Mouse (Mus musculus) urinary bladder, postnatal 36 days (tissue): ENCODE measurements at regions not wholly inside any gene's neighbourhood (a gene's known extent, or its start where the extent isn't known, plus 50 kb on each side); places are given as distances from the start of the nearest gene placed in this dataset.

ENCODE experiments used
- DNase-seq, 2 experiments: peaks; one replicate each; pipeline ENCODE4 v3.0.0; 2022; ENCODE audit warnings: low spot score in 2 of 2, mixed read lengths in 1 of 2

DNA sequence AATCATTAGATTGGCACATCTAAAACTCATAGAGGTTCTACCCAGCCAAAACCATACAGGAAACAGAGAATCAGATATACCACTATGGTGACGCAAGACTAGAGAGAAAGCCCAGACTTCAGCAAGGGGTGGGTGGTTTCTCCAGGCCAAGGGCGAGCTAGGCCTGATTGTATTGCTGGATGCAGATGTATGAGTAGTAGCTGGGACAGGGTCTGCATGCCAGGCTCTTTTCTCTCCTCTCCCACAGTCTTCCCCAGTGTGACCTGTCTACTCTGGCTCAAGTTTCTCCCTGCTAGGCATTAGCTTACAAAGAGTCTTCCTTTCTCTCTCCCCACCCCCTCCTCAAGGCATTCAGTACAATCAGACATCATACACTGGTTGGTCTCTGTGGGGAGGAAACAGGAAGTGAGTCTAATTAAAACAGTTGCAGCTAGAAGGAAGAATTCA, 181.8 kb upstream of the Sesn3 start:
- no peak for DNase-seq

DNA sequence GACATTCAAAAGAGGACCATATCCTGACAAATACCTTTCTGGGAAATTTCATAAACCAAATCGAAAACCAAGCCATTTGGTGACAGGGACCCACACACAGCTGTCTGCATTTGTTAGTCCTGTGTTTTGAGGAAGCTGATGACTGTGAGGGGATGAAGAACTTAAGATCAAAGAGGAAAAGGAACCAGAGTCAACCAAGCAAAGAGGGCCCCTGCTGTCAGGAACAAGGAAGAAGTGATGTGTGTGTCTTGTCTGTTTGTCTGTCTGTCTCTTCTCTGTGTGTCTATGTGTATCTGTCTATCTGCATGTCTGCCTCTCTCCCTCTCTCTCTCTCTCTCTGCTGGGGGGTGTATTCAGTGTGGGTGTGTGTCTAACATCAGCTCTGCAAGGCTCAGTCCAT, 171.3 kb upstream of the Sesn3 start:
- DNase-seq = no peak

DNA sequence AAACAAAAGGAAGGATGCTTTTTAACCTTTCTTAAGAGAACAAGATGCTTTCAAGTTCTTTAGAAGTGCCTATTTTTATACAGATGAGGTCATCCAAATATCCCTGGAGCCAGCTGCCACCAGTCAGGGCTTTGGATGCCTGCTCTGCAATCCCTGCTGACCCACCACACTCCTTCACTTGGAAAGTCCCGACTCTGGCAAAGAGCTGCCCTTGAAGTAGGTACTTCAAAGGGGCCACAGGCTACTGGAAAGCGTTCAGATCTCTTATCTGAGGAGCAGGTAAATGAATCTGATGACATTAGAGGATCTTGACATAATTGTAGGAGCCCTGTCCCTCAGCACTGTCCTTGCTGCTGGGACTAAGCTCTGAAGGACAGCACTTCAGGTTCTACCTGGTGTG, 169.9 kb upstream of the Sesn3 start:
- no peak for DNase-seq

DNA sequence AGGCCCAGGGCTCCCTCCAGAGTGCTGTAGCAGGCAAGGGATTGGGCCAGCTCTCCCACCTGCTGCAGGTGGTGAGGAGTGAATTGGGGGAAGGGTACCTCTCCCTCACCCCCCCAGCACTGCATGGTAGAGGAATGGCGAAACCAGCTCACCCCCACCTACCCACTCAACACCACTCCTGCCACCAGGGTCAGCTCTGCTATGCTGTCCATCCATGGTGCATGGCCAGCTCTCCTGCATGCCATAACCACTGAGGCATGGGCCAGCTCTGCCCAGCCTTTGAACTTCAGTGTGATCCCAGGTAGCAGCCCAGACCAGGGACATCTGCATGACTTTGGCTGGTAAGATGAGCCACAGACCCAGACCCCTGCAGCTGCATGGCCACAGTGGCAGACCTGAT, 168.5 kb upstream of the Sesn3 start:
- DNase-seq = no peak

DNA sequence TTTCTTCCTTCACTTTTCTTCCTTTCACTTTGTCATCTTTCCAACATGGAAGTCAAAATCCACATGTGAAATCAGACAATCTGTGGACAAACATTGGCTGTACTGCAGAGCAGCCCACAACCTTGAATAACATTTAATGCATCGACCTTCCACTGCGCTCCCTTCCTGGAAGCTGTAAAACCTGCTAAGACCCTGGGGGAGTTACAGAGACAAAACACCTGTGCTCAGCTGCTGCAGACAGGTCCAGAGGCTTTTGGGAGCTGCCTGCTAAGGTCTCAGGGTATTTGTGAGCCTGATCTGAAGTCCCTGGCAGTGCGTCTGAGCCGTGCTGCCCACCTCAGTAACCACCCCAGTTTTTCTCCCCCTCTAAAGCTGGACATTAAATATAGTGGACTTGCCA, 166.1 kb upstream of the Sesn3 start:
- no peak for DNase-seq

DNA sequence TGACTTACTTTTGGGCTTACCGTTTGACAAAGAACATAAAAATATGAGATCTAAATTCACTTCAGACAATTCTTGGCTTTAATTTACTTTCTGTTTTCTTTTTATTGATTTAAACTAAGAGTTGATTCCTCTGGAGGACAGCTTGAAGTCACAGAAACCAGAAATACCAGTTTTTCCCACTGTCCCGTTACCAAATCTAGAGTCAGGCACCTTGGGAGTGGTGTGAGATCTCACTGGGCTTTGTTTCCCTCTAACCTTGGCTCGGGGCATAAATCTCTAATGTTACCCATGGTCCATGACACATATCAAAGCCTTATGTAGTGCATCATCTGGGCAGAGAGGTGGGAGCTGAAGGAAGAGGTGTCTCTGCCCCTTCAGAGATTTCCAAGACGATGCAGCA, 165.4 kb upstream of the Sesn3 start:
- no peak for DNase-seq

DNA sequence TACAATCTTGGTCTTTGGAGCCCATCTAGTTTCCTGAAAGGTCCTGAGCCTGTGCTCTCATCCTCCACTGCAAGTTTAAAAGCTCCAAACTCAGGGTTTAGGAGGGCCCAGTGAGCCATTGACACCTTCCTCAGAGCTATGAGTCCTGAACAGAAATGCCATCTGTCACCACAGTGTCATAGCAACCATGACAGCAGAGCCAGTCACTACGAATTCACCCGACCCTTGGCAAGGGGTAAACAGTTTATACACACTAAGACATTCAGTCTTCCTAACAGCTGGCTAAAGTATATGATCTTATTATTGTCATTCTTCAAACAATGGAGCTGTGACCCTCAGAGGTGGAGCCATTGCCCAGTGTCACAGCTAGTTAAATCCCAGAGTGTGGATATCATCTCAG, 163.2 kb upstream of the Sesn3 start:
- DNase-seq = no peak

DNA sequence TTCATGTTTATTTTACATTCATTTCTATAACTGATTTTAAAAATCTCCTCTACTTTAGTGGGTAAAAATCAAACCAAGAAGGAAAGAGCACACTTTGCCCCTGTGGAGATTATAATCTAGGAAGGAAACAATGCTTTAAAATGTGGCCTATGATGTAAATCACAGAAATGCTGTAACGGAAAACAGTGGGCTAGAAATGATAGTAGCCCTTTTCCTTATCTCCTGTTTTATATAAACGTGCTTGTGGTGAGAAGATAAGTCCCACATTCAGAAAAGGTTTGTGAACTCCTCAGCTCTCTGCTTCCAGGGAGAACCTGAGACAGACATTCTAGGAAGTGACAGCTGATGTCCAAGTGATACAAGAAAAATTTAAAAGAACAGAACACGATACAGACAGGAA, 159.3 kb upstream of the Sesn3 start:
- no peak for DNase-seq

DNA sequence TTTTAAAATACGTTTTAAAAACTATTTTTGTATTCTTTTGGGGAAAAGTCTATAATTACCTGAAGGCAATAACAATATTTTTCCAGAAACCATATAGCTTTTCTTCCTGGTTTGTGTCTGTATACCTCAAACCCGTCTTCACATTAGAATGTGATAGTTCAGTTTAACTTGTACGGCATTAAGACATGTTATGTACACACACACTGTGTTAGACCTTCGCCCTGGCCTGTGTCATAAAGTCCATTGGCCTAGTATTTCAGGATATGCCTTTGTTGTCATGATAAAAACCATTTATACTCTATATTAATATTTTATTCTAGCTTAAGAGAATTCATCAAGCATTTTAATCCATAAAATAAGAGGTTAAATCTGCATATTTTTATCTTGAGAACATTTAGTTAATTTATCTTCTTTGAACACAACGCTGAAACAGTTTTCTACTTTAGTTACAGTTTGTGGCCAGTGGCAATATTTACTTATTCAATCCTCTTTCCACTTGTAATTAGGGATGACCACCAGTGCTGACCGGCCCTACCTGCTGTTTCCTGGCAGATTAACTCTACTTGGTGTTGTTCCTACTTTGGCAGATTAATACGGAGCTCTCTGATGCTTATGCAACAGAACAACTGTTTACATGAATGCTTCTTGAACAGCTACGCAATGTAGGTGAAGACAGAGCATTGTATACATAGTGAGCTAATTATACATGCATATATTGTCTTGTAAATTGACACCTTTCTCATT, 158.6 kb upstream of the Sesn3 start:
- no peak for DNase-seq

DNA sequence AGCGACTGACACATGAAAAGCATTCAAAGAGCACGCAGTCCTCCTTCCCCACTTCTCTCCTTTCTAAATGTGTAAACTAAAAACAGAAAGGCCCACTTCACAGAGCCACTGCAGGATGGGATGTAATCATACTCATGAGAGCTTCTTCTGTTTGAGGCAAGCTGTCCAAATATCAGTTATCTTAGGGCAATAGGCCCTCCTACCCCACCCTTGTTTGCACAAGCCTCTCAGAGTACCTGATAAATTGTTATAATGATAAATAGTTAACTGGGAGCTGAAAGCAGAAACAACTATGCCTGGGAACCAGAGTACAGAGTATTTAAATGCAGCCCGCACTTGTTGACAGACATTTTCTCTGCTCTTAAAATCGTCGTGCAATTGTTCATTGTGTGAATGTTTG, 141.5 kb upstream of the Sesn3 start:
- no peak for DNase-seq

DNA sequence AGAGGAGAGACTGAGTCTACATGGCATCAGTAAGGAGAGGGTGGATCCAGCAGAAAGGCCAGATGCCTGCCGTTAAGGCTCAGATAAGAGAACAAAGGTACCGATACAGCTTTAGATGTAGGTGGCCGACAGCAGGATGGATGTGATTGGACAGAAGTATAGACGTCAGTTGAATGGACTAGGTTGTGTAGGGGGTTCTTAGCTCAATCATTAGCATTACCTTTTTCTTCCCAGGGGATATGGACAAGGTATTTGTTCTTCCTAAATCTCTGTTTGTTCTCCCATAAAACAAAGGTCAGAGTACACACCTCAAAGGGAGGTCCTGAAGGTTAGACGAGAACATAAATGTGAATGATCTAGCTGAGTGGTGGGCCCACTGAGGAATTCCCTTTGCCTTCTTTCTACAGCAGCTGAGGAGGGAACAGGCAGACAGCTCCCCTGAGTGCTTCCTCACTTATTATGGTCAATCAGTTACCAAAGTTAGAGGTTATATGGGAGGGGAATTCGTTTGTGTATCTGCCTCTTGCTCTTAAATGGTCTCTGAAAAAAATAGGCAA, 139.9 kb upstream of the Sesn3 start:
- DNase-seq = no peak

DNA sequence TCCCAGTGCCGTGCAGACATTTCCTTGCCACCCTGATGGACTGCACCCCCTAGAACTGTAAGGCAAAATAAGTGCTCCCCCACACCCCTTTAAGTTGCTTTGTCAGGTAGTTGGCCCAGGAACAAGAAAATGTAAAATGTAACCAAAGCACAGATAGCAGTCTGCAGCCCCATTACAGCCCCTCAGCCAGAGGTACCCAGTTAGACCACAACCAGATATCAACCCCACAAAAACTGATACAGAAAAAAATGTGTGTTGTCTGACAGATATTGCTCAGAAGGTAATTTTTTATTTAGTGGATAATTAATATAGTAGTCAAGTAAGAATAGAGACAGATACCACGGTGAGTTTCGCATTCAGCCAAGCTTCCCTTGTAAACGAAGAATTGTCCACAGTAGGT, 133.5 kb upstream of the Sesn3 start:
- DNase-seq = no peak

DNA sequence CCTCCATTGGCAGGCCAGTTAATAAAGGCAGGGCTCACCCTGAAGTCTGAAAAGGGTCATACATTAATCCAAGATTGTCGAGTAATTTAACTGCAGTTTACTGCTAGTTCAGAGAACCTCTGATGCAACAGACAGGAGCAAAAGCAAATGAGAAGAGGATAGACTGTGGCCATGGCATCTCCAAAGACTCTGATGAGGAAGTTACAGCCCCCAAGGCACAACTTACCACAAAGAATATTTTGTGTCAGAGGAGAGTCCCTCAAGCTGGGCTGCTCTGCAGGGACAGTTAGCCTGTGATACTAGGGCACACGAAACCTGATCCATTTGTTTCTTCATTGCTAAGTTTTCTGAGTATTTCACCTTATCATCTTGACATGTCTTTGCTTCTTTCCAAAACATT, 130.9 kb upstream of the Sesn3 start:
- no peak for DNase-seq

DNA sequence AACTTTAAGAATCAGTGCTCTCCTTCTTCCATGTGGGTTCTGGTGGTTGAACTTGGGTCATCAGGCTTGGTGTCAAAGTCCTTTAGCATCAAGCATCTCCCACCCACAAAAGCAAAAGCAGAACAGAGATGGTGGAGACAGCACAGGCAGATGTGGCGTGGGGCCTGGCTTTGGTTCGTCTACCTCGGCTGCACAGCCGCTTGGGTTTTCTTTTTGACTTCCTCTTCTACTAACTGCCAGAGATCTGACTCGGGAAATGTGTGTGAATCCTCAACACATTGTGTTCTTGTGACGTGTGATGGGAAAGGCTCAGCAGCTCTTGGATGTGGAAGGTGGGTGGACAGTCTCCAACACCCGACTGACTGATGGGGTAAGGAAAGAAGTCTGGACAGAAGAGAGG, 127.8 kb upstream of the Sesn3 start:
- DNase-seq = no peak

DNA sequence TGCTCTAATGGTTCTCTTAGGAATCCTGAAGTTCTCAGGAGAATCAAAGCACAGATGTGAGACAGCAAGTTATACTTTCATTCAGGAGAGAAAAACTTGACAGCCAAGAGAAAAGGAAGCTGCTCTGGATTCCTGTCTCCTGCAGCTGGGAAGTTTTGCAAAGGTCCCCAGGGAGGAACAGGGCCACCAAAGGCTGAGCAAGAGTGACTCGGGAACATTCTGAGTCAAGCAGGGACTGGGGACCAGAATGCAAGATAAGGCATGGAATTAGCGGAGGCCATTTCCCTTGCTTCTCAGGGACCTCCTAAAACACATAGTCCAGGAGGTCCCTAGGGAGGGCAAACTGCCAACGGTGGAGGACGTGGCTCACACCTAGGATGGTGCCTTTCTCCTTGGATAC, 127.1 kb upstream of the Sesn3 start:
- no peak for DNase-seq

DNA sequence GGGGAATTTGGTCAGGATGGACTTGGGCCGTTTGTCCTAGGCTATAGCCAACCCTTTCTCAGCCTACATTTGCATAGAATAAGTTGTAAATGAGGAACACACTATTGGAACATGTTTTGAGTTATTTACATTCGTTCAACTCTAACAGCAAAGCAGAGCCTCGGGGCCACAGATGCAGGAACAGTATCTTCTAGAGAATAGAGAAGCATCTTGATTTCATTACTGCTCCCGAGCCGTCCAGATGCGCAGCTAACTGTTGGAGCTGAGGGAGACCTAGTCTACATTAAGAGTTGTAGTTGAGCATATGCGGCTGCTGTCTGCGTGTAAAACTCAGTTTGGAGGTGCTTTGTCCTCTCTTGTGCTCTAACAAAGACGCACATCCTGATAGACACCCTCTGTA, 124.6 kb upstream of the Sesn3 start:
- DNase-seq = no peak

DNA sequence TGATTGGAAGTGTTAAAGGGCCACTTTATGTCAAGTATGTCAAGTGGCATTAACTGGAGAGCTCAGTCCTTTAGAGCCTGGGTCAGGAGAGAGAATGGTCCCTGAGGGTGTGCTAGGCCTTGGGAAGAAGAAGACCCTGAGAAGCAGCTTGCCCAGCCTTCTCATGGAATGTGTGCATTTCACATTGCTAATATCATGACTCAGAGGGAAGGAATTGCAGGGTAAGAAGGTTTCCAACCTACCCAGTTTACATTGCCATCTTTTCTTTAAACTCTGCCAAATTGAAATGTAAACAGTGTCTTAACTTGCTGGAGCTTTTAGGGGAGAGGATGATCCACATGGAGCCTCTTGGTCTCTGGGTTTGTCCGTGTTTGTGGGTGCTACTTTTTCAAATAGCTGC, 117.9 kb upstream of the Sesn3 start:
- no peak for DNase-seq

DNA sequence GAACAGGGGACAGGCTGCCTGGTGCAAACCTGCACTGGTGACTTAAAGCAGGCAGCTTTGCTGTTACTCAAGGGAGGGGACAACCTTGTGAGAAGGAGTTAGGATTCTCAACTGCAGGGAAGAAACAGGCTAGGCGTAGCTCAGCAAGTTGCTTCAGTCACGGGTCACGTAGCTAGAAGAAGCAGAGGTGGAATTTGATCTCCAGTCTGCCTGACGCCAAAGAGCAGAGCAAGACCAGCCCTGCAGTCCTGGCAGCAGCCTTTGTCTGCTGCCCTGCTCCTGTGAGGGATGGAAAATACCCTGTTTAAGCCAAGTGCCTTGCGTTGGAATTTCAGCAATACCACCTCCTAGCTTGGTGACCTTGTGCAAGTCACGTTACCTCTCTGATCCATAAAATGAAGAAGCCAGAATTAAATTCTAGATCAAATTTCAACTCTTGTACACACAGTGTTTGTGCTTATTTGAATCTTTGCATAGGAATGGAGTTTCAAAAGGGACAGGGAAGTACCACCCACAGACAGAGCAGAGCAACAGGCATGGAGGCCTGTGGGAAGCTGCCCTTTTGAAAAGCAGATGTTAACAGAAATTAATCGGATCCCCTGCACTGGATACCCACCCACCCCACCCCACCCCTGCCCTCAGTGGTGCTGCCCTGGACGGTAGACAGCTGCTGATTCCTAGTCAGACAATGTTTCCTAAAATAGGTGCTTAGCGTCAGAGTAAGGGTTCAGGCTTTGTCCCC, 116.6 kb upstream of the Sesn3 start:
- no peak for DNase-seq

DNA sequence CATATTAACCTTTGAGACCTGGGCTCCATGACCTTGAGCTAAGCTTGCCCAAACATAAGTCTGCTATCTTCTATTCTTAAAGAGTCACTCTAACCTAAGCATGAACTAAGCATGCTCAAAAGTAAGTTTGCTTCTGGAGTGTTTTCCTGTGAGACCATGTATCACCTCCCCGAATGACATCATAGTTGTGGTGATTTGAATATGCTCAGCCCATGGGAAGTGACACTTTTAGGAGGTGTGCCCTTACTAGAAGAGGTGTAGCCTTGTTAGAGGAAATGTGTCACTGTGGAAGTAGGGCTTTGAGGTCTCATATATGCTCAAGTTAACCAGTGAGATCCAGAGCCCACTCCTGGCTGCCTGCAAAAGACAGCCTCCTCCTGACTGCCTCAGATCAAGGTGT, 114.7 kb upstream of the Sesn3 start:
- no peak for DNase-seq

DNA sequence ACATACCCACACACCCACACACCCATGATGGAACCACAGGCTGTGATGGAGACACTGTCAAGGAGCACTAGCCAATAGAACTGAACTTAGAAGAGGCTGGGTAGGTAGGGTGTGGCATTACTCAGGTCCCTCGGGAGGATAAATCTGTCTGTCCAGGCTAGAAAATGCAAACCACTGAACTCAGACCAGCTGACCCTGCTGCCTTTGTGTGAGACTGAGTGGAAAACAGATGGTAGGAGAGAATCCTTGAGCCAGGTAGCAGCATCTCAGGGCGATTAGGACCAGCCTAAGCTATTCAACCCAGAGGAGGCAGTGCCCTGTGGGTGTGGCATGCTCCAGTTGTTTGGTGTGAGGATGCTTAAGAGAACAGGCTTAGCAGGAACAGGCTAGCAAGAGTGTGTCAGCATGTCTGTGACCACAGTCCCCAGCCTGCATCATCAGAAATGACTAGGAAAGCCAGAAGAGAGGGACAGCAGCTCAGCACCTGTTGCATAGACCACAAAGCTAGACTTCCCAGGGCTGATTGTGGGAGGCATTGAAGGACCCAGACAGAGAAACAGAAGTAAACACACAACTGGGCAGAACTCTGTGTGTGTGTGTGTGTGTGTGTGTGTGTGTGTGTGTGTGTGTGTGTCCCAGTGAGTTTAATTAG, 103.2 kb upstream of the Sesn3 start:
- DNase-seq = no peak

DNA sequence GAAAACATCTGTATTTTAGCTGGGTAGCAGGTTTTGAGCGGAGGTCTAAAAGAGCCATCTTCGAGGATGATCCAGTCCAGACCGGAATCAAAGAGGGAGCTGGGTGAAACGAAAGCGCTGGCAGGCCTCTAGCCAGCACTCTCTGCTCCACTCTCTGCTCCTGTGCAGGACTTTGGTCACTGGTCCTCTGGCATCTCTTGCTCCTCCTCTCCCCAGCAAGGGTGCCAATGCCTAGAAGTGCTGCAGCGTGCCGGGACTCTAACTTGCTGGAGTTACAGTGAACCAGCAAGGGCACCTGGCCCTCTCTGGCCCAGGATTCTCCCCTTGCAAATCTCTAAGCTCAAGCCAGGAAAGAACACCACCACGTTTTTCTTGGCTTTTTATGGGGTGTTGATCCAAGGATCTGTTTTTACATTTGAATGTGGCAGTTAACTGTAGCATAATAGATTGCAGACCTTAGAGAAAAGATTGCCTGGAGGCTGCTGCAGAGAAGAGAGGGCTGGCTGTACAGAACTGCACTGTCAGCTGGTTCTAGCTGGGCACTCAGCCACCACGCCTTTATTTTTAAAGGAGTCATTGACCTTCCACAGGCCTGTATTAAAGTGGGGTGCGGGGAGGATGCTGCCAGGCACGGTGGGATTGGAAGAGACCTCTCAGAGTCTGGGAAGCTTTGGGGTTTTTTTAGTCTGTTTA, 101.1 kb upstream of the Sesn3 start:
- DNase-seq = peak; percentile 37 to 64
